Mouse (Mus musculus): ENCODE results near the gene Hist1h2bq. TPM values are rescaled to one million over a fixed set of nuclear protein-coding genes. Genes with fewer than 3 reads are reported as not detected.
"Not testable (repeated sequence)": the region's sequence is repeated elsewhere in the genome, so short reads cannot be mapped to it uniquely, and the experiment has no call there.

Hist1h2bq gene
- polyA plus RNA-seq, 1 experiment from 2014 or later, result 23.8 TPM

- H3K4me1 ChIP-seq (ENCODE audit: control insufficient read depth, insufficient read depth, low read length); H3K9me3 ChIP-seq (replicated peaks; ENCODE audit: control insufficient read depth, low read length); DNase-seq (ENCODE audit: low spot score); H3K27ac ChIP-seq (replicated peaks; ENCODE audit: low read depth, low read length); H3K27me3 ChIP-seq (ENCODE audit: control insufficient read depth, insufficient read depth, low read length); H3K4me2 ChIP-seq (ENCODE audit: low read depth, low read length); H3K36me3 ChIP-seq (replicated peaks; ENCODE audit: control insufficient read depth, insufficient read depth, low read depth, low read length); H3K4me3 ChIP-seq (ENCODE audit: low read depth, low read length); H3K9ac ChIP-seq (replicated peaks; ENCODE audit: low read length): not testable (repeated sequence)
- ATAC-seq (replicated peaks; ENCODE audit: insufficient number of reproducible peaks, low FRiP score, low TSS enrichment, low read depth), result peak; percentile 94
- no CpG with 5 or more reads among the region's 24 CpGs for WGBS
Measured at GRCm38 (mm10) chr13:21833461-21833860, 23.5 kb upstream of the Hist1h2bq start, which contains the start of the genes Hist1h2ap and Hist1h2br. TSS of gene Hist1h2ap (minus strand) at chr13:21833507. TSS of gene Hist1h2br (plus strand) at chr13:21833743.

GRCm38 (mm10) chr13:21831418-21832394 is 21.7 kb upstream of the Hist1h2bq start, which contains the start of gene Hist1h4n:
TSS of gene Hist1h4n (minus strand) at chr13:21832196.
- H3K9me3 ChIP-seq (replicated peaks; ENCODE audit: control insufficient read depth, low read length); H3K4me2 ChIP-seq (ENCODE audit: low read depth, low read length); H3K27ac ChIP-seq (replicated peaks; ENCODE audit: low read depth, low read length); H3K27me3 ChIP-seq (ENCODE audit: control insufficient read depth, insufficient read depth, low read length); DNase-seq (ENCODE audit: low spot score); H3K36me3 ChIP-seq (replicated peaks; ENCODE audit: control insufficient read depth, insufficient read depth, low read depth, low read length); H3K4me3 ChIP-seq (ENCODE audit: low read depth, low read length); H3K9ac ChIP-seq (replicated peaks; ENCODE audit: low read length); H3K4me1 ChIP-seq (ENCODE audit: control insufficient read depth, insufficient read depth, low read length): not testable (repeated sequence)
- WGBS, result under 1% methylated on average over 20 of the region's 58 CpGs
- ATAC-seq (replicated peaks; ENCODE audit: insufficient number of reproducible peaks, low FRiP score, low TSS enrichment, low read depth), result peak; percentile 87

GRCm38 (mm10) chr13:21830344-21830743 is 20.3 kb upstream of the Hist1h2bq start:
- WGBS, result 88% methylated on average over 10 of the region's 10 CpGs
- H3K9me3 ChIP-seq (replicated peaks; ENCODE audit: control insufficient read depth, low read length), result no peaks in the 10 kb centered on the region
- no peaks in the 10 kb centered on the region for H3K27me3 ChIP-seq (ENCODE audit: control insufficient read depth, insufficient read depth, low read length)
- DNase-seq (ENCODE audit: low spot score) (no peak), ATAC-seq (replicated peaks; ENCODE audit: insufficient number of reproducible peaks, low FRiP score, low TSS enrichment, low read depth) (no peak)
- H3K4me1 ChIP-seq (ENCODE audit: control insufficient read depth, insufficient read depth, low read length), result no peaks in the 10 kb centered on the region
- H3K27ac ChIP-seq (replicated peaks; ENCODE audit: low read depth, low read length), result 0 out of 2 replicates have a peak overlapping the region, but pooled peaks have one; percentile 31
- no peak overlapping the region for H3K4me2 ChIP-seq (ENCODE audit: low read depth, low read length)
- H3K4me3 ChIP-seq (ENCODE audit: low read depth, low read length), result no peak overlapping the region
- H3K36me3 ChIP-seq (replicated peaks; ENCODE audit: control insufficient read depth, insufficient read depth, low read depth, low read length), result no peaks in the 10 kb centered on the region
- H3K9ac ChIP-seq (replicated peaks; ENCODE audit: low read length), result no peak overlapping the region

- H3K4me2 ChIP-seq (ENCODE audit: low read depth, low read length), result no peak overlapping the region
- H3K36me3 ChIP-seq (replicated peaks; ENCODE audit: control insufficient read depth, insufficient read depth, low read depth, low read length), result no peaks in the 10 kb centered on the region
- 85% methylated on average over 3 of the region's 3 CpGs for WGBS
- H3K27me3 ChIP-seq (ENCODE audit: control insufficient read depth, insufficient read depth, low read length), result no peaks in the 10 kb centered on the region
- DNase-seq (ENCODE audit: low spot score) (no peak), ATAC-seq (replicated peaks; ENCODE audit: insufficient number of reproducible peaks, low FRiP score, low TSS enrichment, low read depth) (no peak)
- H3K9ac ChIP-seq (replicated peaks; ENCODE audit: low read length), result no peak overlapping the region
- no peaks in the 10 kb centered on the region for H3K9me3 ChIP-seq (replicated peaks; ENCODE audit: control insufficient read depth, low read length)
- no peak overlapping the region for H3K4me3 ChIP-seq (ENCODE audit: low read depth, low read length)
- no peak overlapping the region for H3K27ac ChIP-seq (replicated peaks; ENCODE audit: low read depth, low read length)
- H3K4me1 ChIP-seq (ENCODE audit: control insufficient read depth, insufficient read depth, low read length), result no peaks in the 10 kb centered on the region
Measured at GRCm38 (mm10) chr13:21828511-21828910, 18.5 kb upstream of the Hist1h2bq start.

- not testable (repeated sequence) for H3K4me1 ChIP-seq (ENCODE audit: control insufficient read depth, insufficient read depth, low read length); H3K4me3 ChIP-seq (ENCODE audit: low read depth, low read length); DNase-seq (ENCODE audit: low spot score); H3K36me3 ChIP-seq (replicated peaks; ENCODE audit: control insufficient read depth, insufficient read depth, low read depth, low read length); H3K27me3 ChIP-seq (ENCODE audit: control insufficient read depth, insufficient read depth, low read length); H3K9ac ChIP-seq (replicated peaks; ENCODE audit: low read length); H3K4me2 ChIP-seq (ENCODE audit: low read depth, low read length); H3K27ac ChIP-seq (replicated peaks; ENCODE audit: low read depth, low read length); H3K9me3 ChIP-seq (replicated peaks; ENCODE audit: control insufficient read depth, low read length); ATAC-seq (replicated peaks; ENCODE audit: insufficient number of reproducible peaks, low FRiP score, low TSS enrichment, low read depth)
- WGBS, result 81% methylated on average over 6 of the region's 16 CpGs
Measured at GRCm38 (mm10) chr13:21820082-21820890, 10.3 kb upstream of the Hist1h2bq start.

GRCm38 (mm10) chr13:21812092-21812491 is 2.1 kb upstream of the Hist1h2bq start:
- not testable (repeated sequence) for H3K4me2 ChIP-seq (ENCODE audit: low read depth, low read length); H3K9me3 ChIP-seq (replicated peaks; ENCODE audit: control insufficient read depth, low read length); H3K36me3 ChIP-seq (replicated peaks; ENCODE audit: control insufficient read depth, insufficient read depth, low read depth, low read length); H3K9ac ChIP-seq (replicated peaks; ENCODE audit: low read length); DNase-seq (ENCODE audit: low spot score); H3K27me3 ChIP-seq (ENCODE audit: control insufficient read depth, insufficient read depth, low read length); H3K4me1 ChIP-seq (ENCODE audit: control insufficient read depth, insufficient read depth, low read length)
- 0 out of 2 replicates have a peak overlapping the region, but pooled peaks have one; percentile 10 for H3K4me3 ChIP-seq (ENCODE audit: low read depth, low read length)
- peak; percentile 66 for ATAC-seq (replicated peaks; ENCODE audit: insufficient number of reproducible peaks, low FRiP score, low TSS enrichment, low read depth)
- peak overlapping the region; percentile 56; the same call in 1 of the 2 replicates for H3K27ac ChIP-seq (replicated peaks; ENCODE audit: low read depth, low read length)
- 0% methylated on average over 12 of the region's 14 CpGs for WGBS

- WGBS, result no CpG with 5 or more reads among the region's 24 CpGs
- not testable (repeated sequence) for H3K4me1 ChIP-seq (ENCODE audit: control insufficient read depth, insufficient read depth, low read length); H3K27me3 ChIP-seq (ENCODE audit: control insufficient read depth, insufficient read depth, low read length); H3K9ac ChIP-seq (replicated peaks; ENCODE audit: low read length); H3K9me3 ChIP-seq (replicated peaks; ENCODE audit: control insufficient read depth, low read length); DNase-seq (ENCODE audit: low spot score); H3K36me3 ChIP-seq (replicated peaks; ENCODE audit: control insufficient read depth, insufficient read depth, low read depth, low read length); H3K4me2 ChIP-seq (ENCODE audit: low read depth, low read length)
- peak; percentile 35; the same call in 1 of the 2 replicates for ATAC-seq (replicated peaks; ENCODE audit: insufficient number of reproducible peaks, low FRiP score, low TSS enrichment, low read depth)
- H3K4me3 ChIP-seq (ENCODE audit: low read depth, low read length), result 0 out of 2 replicates have a peak within 1 kb of the TSS, but pooled peaks have one; percentile 10
- H3K27ac ChIP-seq (replicated peaks; ENCODE audit: low read depth, low read length), result peak within 1 kb of the TSS; percentile 56; the same call in 1 of the 2 replicates
Measured at GRCm38 (mm10) chr13:21811539-21811938, 1.5 kb upstream of the Hist1h2bq start, which contains the start of gene Hist1h4m. TSS of gene Hist1h4m (plus strand) at chr13:21811746.
